Mouse (Mus musculus): Measurements from ENCODE around the gene Acot1.
A peak's percentile ranks its signal among the peaks of the same experiment; 100 is the strongest.

- TF ChIP-seq CTCF (IDR thresholded peaks at IDR 0.05; ENCODE audit: low read depth), result peak; percentile 70
- no peak for TF ChIP-seq EP300 (optimal IDR thresholded peaks at IDR 0.05)
Measured at GRCm38 (mm10) chr12:84060946-84061345, 51.7 kb downstream of the Acot1 start.

Measured in stomach, postnatal 0 days (tissue).